Mouse (Mus musculus): Measurements from ENCODE around the gene Zfp810. TPM values are rescaled to one million over a fixed set of nuclear protein-coding genes. Genes with fewer than 3 reads are reported as not detected.
A peak's percentile ranks its signal among the peaks of the same experiment; 100 is the strongest.

Gene Zfp810
- 15.7 and 20.1 TPM in 2 replicates for polyA plus RNA-seq (2015; fragmentation: Nextera tagmentation; extraction: Ambion mirVana)

GRCm38 (mm10) chr9:22307156-22307919 is at the start of gene Zfp810:
Gene Zfp810, minus strand, starts transcription at chr9:22307648.
- no peaks in the 10 kb centered on the region for H3K27me3 ChIP-seq (replicated peaks)
- H3K4me2 ChIP-seq: peak within 1 kb of the TSS; percentile 91
- H3K4me3 ChIP-seq (replicated peaks): peak within 1 kb of the TSS; percentile 95
- peak within 1 kb of the TSS; percentile 90 for H3K9ac ChIP-seq
- H3K4me1 ChIP-seq: peaks cover 7% of the 10 kb centered on the region; the same call in 1 of the 2 replicates
- whole genome bisulfite sequencing: under 1% methylated on average over 56 of the region's 56 CpGs
- peaks cover 13% of the 10 kb centered on the region for H3K36me3 ChIP-seq
- no peaks in the 10 kb centered on the region for H3K9me3 ChIP-seq
- peak within 1 kb of the TSS; percentile 48 for H3K27ac ChIP-seq
- peak; percentile 98 for ATAC-seq (ENCODE audit: insufficient read depth, low FRiP score, low read depth)

GRCm38 (mm10) chr9:22355919-22356318 is 48.5 kb upstream of the Zfp810 start:
- peaks cover 39% of the 10 kb centered on the region; the same call in 1 of the 2 replicates for H3K36me3 ChIP-seq
- H3K4me2 ChIP-seq: no peak overlapping the region
- WGBS: 90% methylated on average over 3 of the region's 3 CpGs
- H3K27me3 ChIP-seq (replicated peaks): no peaks in the 10 kb centered on the region
- no peaks in the 10 kb centered on the region for H3K9me3 ChIP-seq
- no peak overlapping the region for H3K27ac ChIP-seq
- H3K9ac ChIP-seq: no peak overlapping the region
- no peak overlapping the region for H3K4me3 ChIP-seq (replicated peaks)
- no peak for ATAC-seq (ENCODE audit: insufficient read depth, low FRiP score, low read depth)
- H3K4me1 ChIP-seq: no peaks in the 10 kb centered on the region

DNA sequence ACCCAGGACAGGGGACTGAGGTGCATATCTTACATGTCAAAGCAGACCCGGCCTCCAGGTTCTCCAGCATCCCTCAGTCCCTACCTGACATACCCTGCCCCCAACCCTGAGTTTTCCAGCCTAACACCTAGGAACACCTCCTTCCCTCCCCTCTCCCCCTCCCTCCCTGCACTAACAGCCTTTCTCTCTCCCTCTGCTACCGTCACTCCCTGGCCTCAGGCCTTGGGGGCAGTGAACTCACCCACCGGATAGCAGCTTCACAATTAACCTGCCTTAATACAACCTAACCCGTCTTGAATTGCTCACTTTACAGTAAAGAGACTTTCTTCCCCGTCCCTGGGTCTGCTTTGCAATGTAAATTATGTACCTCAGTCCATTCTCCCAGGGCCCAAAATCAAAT is 46.5 kb upstream of the Zfp810 start:
- H3K4me2 ChIP-seq: no peak overlapping the region
- no peak overlapping the region for H3K4me3 ChIP-seq (replicated peaks)
- H3K9ac ChIP-seq: no peak overlapping the region
- no peak for ATAC-seq (ENCODE audit: insufficient read depth, low FRiP score, low read depth)
- peaks cover 23% of the 10 kb centered on the region; the same call in 1 of the 2 replicates for H3K36me3 ChIP-seq
- H3K27ac ChIP-seq: no peak overlapping the region
- no peaks in the 10 kb centered on the region for H3K9me3 ChIP-seq
- H3K4me1 ChIP-seq: no peaks in the 10 kb centered on the region
- 83% methylated on average over 5 of the region's 5 CpGs for WGBS
- H3K27me3 ChIP-seq (replicated peaks): no peaks in the 10 kb centered on the region

- Histone ChIP-seq H3K9me3 (no peaks in the 10 kb centered on the region), H3K36me3 (peaks cover 22% of the 10 kb centered on the region; the same call in 1 of the 2 replicates), H3K4me1 (no peaks in the 10 kb centered on the region), H3K4me3 (replicated peaks) (no peak overlapping the region), H3K9ac (no peak overlapping the region), H3K27ac (no peak overlapping the region), H3K27me3 (replicated peaks) (no peaks in the 10 kb centered on the region), H3K4me2 (no peak overlapping the region)
- WGBS: 92% methylated on average over 5 of the region's 5 CpGs
- no peak for ATAC-seq (ENCODE audit: insufficient read depth, low FRiP score, low read depth)
These were observed 46.0 kb upstream of the Zfp810 start for GRCm38 (mm10) chr9:22353465-22353864.

- Histone ChIP-seq H3K36me3 (peaks cover 38% of the 10 kb centered on the region), H3K9ac (no peak overlapping the region), H3K4me1 (no peaks in the 10 kb centered on the region), H3K4me2 (no peak overlapping the region), H3K27me3 (replicated peaks) (no peaks in the 10 kb centered on the region), H3K4me3 (replicated peaks) (no peak overlapping the region), H3K9me3 (no peaks in the 10 kb centered on the region), H3K27ac (no peak overlapping the region)
- no peak for ATAC-seq (ENCODE audit: insufficient read depth, low FRiP score, low read depth)
- 61% methylated on average over 1 of the region's 1 CpGs for WGBS
These were observed 32.9 kb upstream of the Zfp810 start for GRCm38 (mm10) chr9:22340331-22340730.

- Histone ChIP-seq H3K9ac (no peak overlapping the region), H3K36me3 (peaks cover 55% of the 10 kb centered on the region), H3K27ac (no peak overlapping the region), H3K4me1 (no peaks in the 10 kb centered on the region), H3K9me3 (no peaks in the 10 kb centered on the region), H3K4me3 (replicated peaks) (no peak overlapping the region), H3K4me2 (no peak overlapping the region), H3K27me3 (replicated peaks) (no peaks in the 10 kb centered on the region)
- ATAC-seq (ENCODE audit: insufficient read depth, low FRiP score, low read depth): no peak
- WGBS: 98% methylated on average over 2 of the region's 2 CpGs
These were observed 29.8 kb upstream of the Zfp810 start for GRCm38 (mm10) chr9:22337217-22337616.

DNA sequence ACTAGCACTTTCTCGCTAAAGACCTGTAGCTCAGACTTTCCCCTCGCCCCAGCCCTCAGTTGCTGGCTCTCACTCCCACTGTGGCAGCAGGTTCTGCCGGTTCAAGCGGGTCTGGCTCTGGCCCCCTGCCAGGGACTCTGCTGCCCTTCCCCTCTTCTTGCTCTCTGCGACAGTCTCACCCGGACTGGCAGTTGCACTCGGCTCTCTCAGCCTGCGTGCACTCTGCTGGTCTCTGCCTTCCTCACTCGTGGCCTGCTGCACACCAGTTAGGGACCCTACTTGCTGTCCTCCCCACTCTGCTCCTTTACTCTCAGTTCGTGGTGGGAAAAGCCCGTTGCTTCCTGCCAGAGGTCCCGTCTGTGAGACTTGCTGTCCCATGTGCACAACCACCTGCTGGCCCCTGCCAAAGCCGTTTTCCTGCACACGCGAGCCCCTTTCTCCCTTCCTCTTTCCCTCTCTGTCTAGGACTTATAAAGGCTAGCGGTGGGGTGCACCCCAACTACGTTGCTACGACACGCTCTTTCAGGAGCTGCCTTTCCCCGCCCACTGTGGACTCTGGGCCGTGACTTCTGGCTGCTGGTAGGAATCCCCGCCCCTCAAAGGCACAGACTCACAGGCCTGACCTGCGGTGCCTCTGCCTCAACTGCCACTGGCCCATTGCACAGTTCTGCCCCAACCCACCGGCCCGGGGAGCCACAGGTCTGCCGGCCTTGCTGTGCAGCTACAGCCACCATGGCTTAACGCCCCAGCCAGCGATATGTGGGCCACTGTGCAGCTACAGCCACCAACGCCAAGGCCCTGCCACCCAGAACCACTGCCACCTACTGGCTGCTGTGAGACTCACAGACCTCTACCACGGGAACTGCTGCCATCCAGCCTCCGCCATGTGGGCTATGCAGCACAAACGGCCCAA is 20.3 kb upstream of the Zfp810 start:
- 1% methylated on average over 32 of the region's 32 CpGs for WGBS
- ATAC-seq (ENCODE audit: insufficient read depth, low FRiP score, low read depth): peak; percentile 89
- H3K4me1 ChIP-seq: peaks cover 6% of the 10 kb centered on the region; the same call in 1 of the 2 replicates
- H3K36me3 ChIP-seq: peaks cover 4% of the 10 kb centered on the region
- no peaks in the 10 kb centered on the region for H3K9me3 ChIP-seq
- H3K4me2 ChIP-seq: peak overlapping the region; percentile 88
- peak overlapping the region; percentile 24; the same call in 1 of the 2 replicates for H3K9ac ChIP-seq
- no peaks in the 10 kb centered on the region for H3K27me3 ChIP-seq (replicated peaks)
- H3K27ac ChIP-seq: peak overlapping the region; percentile 93
- H3K4me3 ChIP-seq (replicated peaks): peak overlapping the region; percentile 52

DNA sequence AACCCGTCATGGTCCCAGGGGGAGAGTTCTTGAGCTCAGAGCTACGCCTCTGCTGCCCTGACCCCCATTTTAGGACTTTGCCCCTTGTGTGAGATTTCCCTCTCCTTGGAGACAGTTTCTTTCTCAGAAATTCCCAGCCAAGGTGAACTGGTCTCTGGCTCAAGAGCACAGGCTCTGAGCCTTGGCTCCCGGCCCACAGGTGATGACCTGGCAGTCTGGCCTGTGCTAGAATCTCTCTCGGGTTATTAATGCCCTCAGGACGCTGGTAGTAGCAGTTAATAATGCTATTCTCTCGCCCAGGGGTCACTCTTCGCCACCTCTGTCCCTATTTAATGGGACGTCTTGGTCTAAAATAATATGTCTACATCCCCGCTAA is 19.6 kb upstream of the Zfp810 start:
- H3K4me2 ChIP-seq: peak overlapping the region; percentile 88
- H3K27ac ChIP-seq: peak overlapping the region; percentile 93
- H3K27me3 ChIP-seq (replicated peaks): no peaks in the 10 kb centered on the region
- peak overlapping the region; percentile 52 for H3K4me3 ChIP-seq (replicated peaks)
- no peaks in the 10 kb centered on the region for H3K9me3 ChIP-seq
- H3K9ac ChIP-seq: 0 out of 2 replicates have a peak overlapping the region, but pooled peaks have one; percentile 24
- peaks cover 6% of the 10 kb centered on the region; the same call in 1 of the 2 replicates for H3K4me1 ChIP-seq
- H3K36me3 ChIP-seq: peaks cover under 1% of the 10 kb centered on the region; the same call in 1 of the 2 replicates
- ATAC-seq (ENCODE audit: insufficient read depth, low FRiP score, low read depth): 0 out of 2 replicates have a peak, but pooled peaks have one; percentile 9
- 21% methylated on average over 9 of the region's 9 CpGs for WGBS

DNA sequence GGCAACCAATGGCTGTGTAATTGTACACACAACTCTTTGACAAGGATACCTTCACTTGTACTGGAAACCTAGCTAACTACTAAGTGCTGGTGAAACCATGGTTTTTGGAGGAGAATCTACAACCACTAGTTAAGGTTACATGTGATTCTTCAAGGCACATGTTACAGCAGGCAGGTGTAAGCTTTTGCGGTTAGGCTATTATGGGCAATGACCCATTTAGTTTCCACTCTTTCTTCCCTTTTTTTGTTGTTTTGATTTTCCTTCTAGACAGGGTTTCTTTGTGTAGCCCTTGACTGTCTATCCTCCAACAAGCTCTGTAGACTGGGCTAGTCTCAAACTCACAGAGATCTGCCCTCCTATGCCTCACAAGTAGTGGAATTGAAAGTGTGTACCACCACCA is 17.1 kb upstream of the Zfp810 start:
- no peak overlapping the region for H3K9ac ChIP-seq
- no peak overlapping the region for H3K27ac ChIP-seq
- WGBS: 97% methylated on average over 1 of the region's 1 CpGs
- no peaks in the 10 kb centered on the region for H3K36me3 ChIP-seq
- peaks cover 6% of the 10 kb centered on the region; the same call in 1 of the 2 replicates for H3K4me1 ChIP-seq
- ATAC-seq (ENCODE audit: insufficient read depth, low FRiP score, low read depth): no peak
- no peak overlapping the region for H3K4me3 ChIP-seq (replicated peaks)
- no peaks in the 10 kb centered on the region for H3K9me3 ChIP-seq
- no peaks in the 10 kb centered on the region for H3K27me3 ChIP-seq (replicated peaks)
- no peak overlapping the region for H3K4me2 ChIP-seq

- Histone ChIP-seq H3K4me2 (no peak overlapping the region), H3K9me3 (no peaks in the 10 kb centered on the region), H3K4me1 (peaks cover 4% of the 10 kb centered on the region; the same call in 1 of the 2 replicates), H3K4me3 (replicated peaks) (no peak overlapping the region), H3K9ac (no peak overlapping the region), H3K27ac (no peak overlapping the region), H3K27me3 (replicated peaks) (no peaks in the 10 kb centered on the region), H3K36me3 (no peaks in the 10 kb centered on the region)
- ATAC-seq (ENCODE audit: insufficient read depth, low FRiP score, low read depth): no peak
- WGBS: 77% methylated on average over 8 of the region's 8 CpGs
These were observed 15.1 kb upstream of the Zfp810 start for GRCm38 (mm10) chr9:22322381-22323211.

DNA sequence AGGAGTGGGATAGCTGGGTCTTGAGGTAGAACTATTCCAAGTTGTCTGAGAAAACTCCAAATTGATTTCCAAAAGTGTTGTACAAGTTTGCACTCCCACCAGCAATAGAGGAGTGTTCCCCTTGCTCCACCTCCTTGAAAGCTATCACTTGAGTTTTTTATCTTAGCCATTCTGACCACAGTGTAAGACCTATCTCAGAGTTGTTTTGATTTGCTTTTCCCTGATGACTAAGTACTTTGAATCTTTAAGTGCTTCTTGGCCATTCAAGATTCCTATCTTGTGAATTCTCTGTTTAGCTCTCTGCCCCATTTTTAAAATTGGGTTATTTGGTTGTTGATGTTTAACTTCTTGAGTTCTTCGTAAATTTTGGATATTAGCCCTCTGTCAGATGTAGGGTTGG is 11.7 kb upstream of the Zfp810 start:
- H3K9me3 ChIP-seq: no peaks in the 10 kb centered on the region
- no peak overlapping the region for H3K9ac ChIP-seq
- no peak for ATAC-seq (ENCODE audit: insufficient read depth, low FRiP score, low read depth)
- no peaks in the 10 kb centered on the region for H3K36me3 ChIP-seq
- H3K27me3 ChIP-seq (replicated peaks): no peaks in the 10 kb centered on the region
- no peaks in the 10 kb centered on the region for H3K4me1 ChIP-seq
- no peak overlapping the region for H3K4me2 ChIP-seq
- 81% methylated on average over 1 of the region's 1 CpGs for WGBS
- H3K4me3 ChIP-seq (replicated peaks): no peak overlapping the region
- no peak overlapping the region for H3K27ac ChIP-seq

All from stomach, embryonic 15.5 days (tissue).